ENCODE assay signal across 11 mouse cellular contexts in genomic region chr4:151907577-151908343, GRCm38 (mm10). TPM values are rescaled to one million over a fixed set of nuclear protein-coding genes. Genes with fewer than 3 reads are reported as not detected.
A peak's percentile ranks its signal among the peaks of the same experiment; 100 is the strongest.
DNase-seq lines count a peak whose midpoint lies in the region; ATAC-seq and TF ChIP-seq lines count a peak whose summit lies in the region.
"Had no signal": no experiment of that assay in that cellular context is flagged by ENCODE, and none has a peak within 500 bp of the region (broad histone marks: within the 10 kb centered on the region; RNA-seq: fewer than 3 reads in every experiment).

No protein-coding gene starts in this region.

- DNase-seq in heart, adult 11 months = peak; percentile 93
- no peak for DNase-seq in heart, embryonic 10.5 days (ENCODE audit: low spot score)
- DNase-seq in MEL (ENCODE audit: low read depth, low spot score) = peak; percentile 94
- peak; percentile 59 for DNase-seq in embryonic facial prominence, embryonic 11.5 days (ENCODE audit: low spot score)
- DNase-seq in natural killer cell, adult 2 months (ENCODE audit: low spot score in 2 of 2) = no peak
- DNase-seq in layer of hippocampus, postnatal 25 days (ENCODE audit: extremely low spot score in 1 of 2, low spot score in 1 of 2) = no peak
- DNase-seq in T-cell, adult 2 months (ENCODE audit: low spot score) = no peak
- DNase-seq: lung, adult 18-20 months; thymus, adult 18-20 months had no signal

- peaks cover 19% of the 10 kb centered on the region for H3K4me1 ChIP-seq in heart, embryonic 10.5 days
- peaks cover 14 to 39% of the 10 kb centered on the region in 2 experiments for H3K4me1 ChIP-seq in MEL (ENCODE audit: control insufficient read depth in 1 of 2, insufficient read depth in 2 of 2, low read length in 2 of 2)
- H3K4me1 ChIP-seq in embryonic facial prominence, embryonic 11.5 days (ENCODE audit: control insufficient read depth, insufficient read depth, low read length) = no peaks in the 10 kb centered on the region
- peaks cover 23% of the 10 kb centered on the region for H3K4me1 ChIP-seq in hindbrain, embryonic 13.5 days (replicated peaks)

- TF ChIP-seq RAD21 in MEL (IDR thresholded peaks at IDR 0.05; ENCODE audit: low read depth, low read length) = no peak

- no peak overlapping the region for H3K4me3 ChIP-seq in heart, embryonic 10.5 days
- peak overlapping the region; percentile 36 to 52 for H3K4me3 ChIP-seq in MEL (ENCODE audit: control insufficient read depth in 1 of 2, insufficient read depth in 1 of 2, low read depth in 2 of 2, low read length in 2 of 2)
- H3K4me3 ChIP-seq in embryonic facial prominence, embryonic 11.5 days (ENCODE audit: low read depth, low read length) = no peak overlapping the region
- H3K4me3 ChIP-seq in hindbrain, embryonic 13.5 days = no peak overlapping the region

- ATAC-seq in embryonic facial prominence, embryonic 11.5 days (replicated peaks; ENCODE audit: insufficient number of reproducible peaks, low FRiP score, low TSS enrichment, low read depth) = 0 out of 2 replicates have a peak, but pooled peaks have one; percentile 23
- 0 out of 2 replicates have a peak, but pooled peaks have one; percentile 28 for ATAC-seq in hindbrain, embryonic 13.5 days (ENCODE audit: low FRiP score)

- TF ChIP-seq POLR2A in MEL (IDR thresholded peaks at IDR 0.05; ENCODE audit: control insufficient read depth in 1 of 2, insufficient read depth in 1 of 2, low read depth in 1 of 2, low read length in 2 of 2, poor library complexity in 1 of 2) = peak in 1 of 2 experiments; percentile 65; a peak in 2 of 4 replicates

- no peak for TF ChIP-seq CTCF in MEL (IDR thresholded peaks at IDR 0.05 in 2 of 3, conservative IDR thresholded peaks at IDR 0.05 in 1 of 3; ENCODE audit: control insufficient read depth in 1 of 3, insufficient read depth in 1 of 3, low read depth in 2 of 3, low read length in 3 of 3, poor library complexity in 1 of 3, severe bottlenecking in 1 of 3)

- peaks cover 14% of the 10 kb centered on the region; the same call in 1 of the 2 replicates for H3K27me3 ChIP-seq in heart, embryonic 10.5 days (ENCODE audit: insufficient read depth, poor library complexity, severe bottlenecking)
- no peaks in the 10 kb centered on the region for H3K27me3 ChIP-seq in MEL (ENCODE audit: control insufficient read depth in 1 of 2, insufficient read depth in 2 of 2, low read length in 2 of 2)
- H3K27me3 ChIP-seq in embryonic facial prominence, embryonic 11.5 days (ENCODE audit: control insufficient read depth, insufficient read depth, low read length) = no peaks in the 10 kb centered on the region
- H3K27me3 ChIP-seq in hindbrain, embryonic 13.5 days = 0 out of 2 replicates have a peak, but pooled peaks cover 8% of the 10 kb centered on the region

- no peak overlapping the region for H3K27ac ChIP-seq in heart, embryonic 10.5 days
- H3K27ac ChIP-seq in MEL (ENCODE audit: control insufficient read depth, low read depth, low read length) = peak overlapping the region; percentile 67
- H3K27ac ChIP-seq in embryonic facial prominence, embryonic 11.5 days (replicated peaks; ENCODE audit: low read depth, low read length) = no peak overlapping the region
- H3K27ac ChIP-seq in hindbrain, embryonic 13.5 days = no peak overlapping the region
- H3K27ac ChIP-seq: kidney, postnatal 0 days had no signal

- H3K9ac ChIP-seq in MEL (ENCODE audit: control insufficient read depth, low read depth, low read length, poor library complexity, severe bottlenecking) = peak overlapping the region; percentile 48
- H3K9ac ChIP-seq in embryonic facial prominence, embryonic 11.5 days (replicated peaks; ENCODE audit: low read length) = no peak overlapping the region
- no peak overlapping the region for H3K9ac ChIP-seq in hindbrain, embryonic 13.5 days

- 67% methylated on average over 26 of the region's 26 CpGs for WGBS in heart, embryonic 10.5 days
- WGBS in embryonic facial prominence, embryonic 11.5 days = 60% methylated on average over 26 of the region's 26 CpGs
- 71% methylated on average over 26 of the region's 26 CpGs for WGBS in hindbrain, embryonic 13.5 days

- no peaks in the 10 kb centered on the region for H3K79me2 ChIP-seq in MEL (ENCODE audit: control insufficient read depth, insufficient read depth, low read length, poor library complexity)

- TF ChIP-seq EP300 in MEL (IDR thresholded peaks at IDR 0.05; ENCODE audit: low read depth in 1 of 2, low read length in 2 of 2) = no peak; a peak in 1 of 4 replicates

- no peaks in the 10 kb centered on the region for H3K9me3 ChIP-seq in heart, embryonic 10.5 days
- no peaks in the 10 kb centered on the region for H3K9me3 ChIP-seq in MEL (replicated peaks; ENCODE audit: insufficient read depth, low read length)
- no peaks in the 10 kb centered on the region for H3K9me3 ChIP-seq in embryonic facial prominence, embryonic 11.5 days (replicated peaks; ENCODE audit: control insufficient read depth, low read length)
- no peaks in the 10 kb centered on the region for H3K9me3 ChIP-seq in hindbrain, embryonic 13.5 days

- H3K4me2 ChIP-seq in embryonic facial prominence, embryonic 11.5 days (ENCODE audit: low read depth, low read length) = no peak overlapping the region
- H3K4me2 ChIP-seq in hindbrain, embryonic 13.5 days = 0 out of 2 replicates have a peak overlapping the region, but pooled peaks have one; percentile 8

- H3K36me3 ChIP-seq in heart, embryonic 10.5 days = no peaks in the 10 kb centered on the region
- peaks cover 0 to 25% of the 10 kb centered on the region in 2 experiments; a peak in 2 of 4 replicates for H3K36me3 ChIP-seq in MEL (ENCODE audit: control insufficient read depth in 1 of 2, insufficient read depth in 2 of 2, low read length in 2 of 2)
- no peaks in the 10 kb centered on the region for H3K36me3 ChIP-seq in embryonic facial prominence, embryonic 11.5 days (replicated peaks; ENCODE audit: control insufficient read depth, insufficient read depth, low read depth, low read length)
- no peaks in the 10 kb centered on the region for H3K36me3 ChIP-seq in hindbrain, embryonic 13.5 days

TF ChIP-seq in MEL, 35 proteins besides CTCF, POLR2A, EP300 and RAD21:
- TF ChIP-seq NRF1 (IDR thresholded peaks at IDR 0.05; ENCODE audit: insufficient read depth, low read depth, low read length, poor library complexity, severe bottlenecking) (peak; percentile 91), GABPA (IDR thresholded peaks at IDR 0.05; ENCODE audit: low read depth, low read length) (no peak), JUND (IDR thresholded peaks at IDR 0.05; ENCODE audit: low read depth, low read length) (no peak), GATA1 (IDR thresholded peaks at IDR 0.05; ENCODE audit: low read depth, low read length) (peak; percentile 40; the same call in 1 of the 2 replicates), TBP (IDR thresholded peaks at IDR 0.05; ENCODE audit: low read depth, low read length) (peak; percentile 46; the same call in 1 of the 2 replicates), HCFC1 (IDR thresholded peaks at IDR 0.05; ENCODE audit: low read depth, low read length) (0 out of 2 replicates have a peak, but pooled peaks have one; percentile 49), MXI1 (IDR thresholded peaks at IDR 0.05; ENCODE audit: low read depth, low read length) (peak; percentile 15; the same call in 1 of the 2 replicates), TAL1 (IDR thresholded peaks at IDR 0.05; ENCODE audit: low read length) (peak; percentile 60), ZKSCAN1 (IDR thresholded peaks at IDR 0.05; ENCODE audit: low read depth, low read length) (no peak), MAX (IDR thresholded peaks at IDR 0.05; ENCODE audit: low read length) (0 out of 2 replicates have a peak, but pooled peaks have one; percentile 44), CHD2 (IDR thresholded peaks at IDR 0.05; ENCODE audit: low read length) (no peak), POLR2AphosphoS5 (IDR thresholded peaks at IDR 0.05; ENCODE audit: borderline replicate concordance, low read depth, low read length) (no peak), ETS1 (IDR thresholded peaks at IDR 0.05; ENCODE audit: low read depth, low read length) (no peak), NELFE (IDR thresholded peaks at IDR 0.05; ENCODE audit: low read depth, low read length) (peak; percentile 65), ZNF384 (IDR thresholded peaks at IDR 0.05; ENCODE audit: low read depth, low read length) (no peak)

RNA-seq across cellular contexts. Expression of gene Dnajc11, which starts 25.7 kb away (rescaled TPM):
- 80.5 and 85.8 TPM in 2 replicates for polyA plus RNA-seq in heart, embryonic 10.5 days (2016; fragmentation: Nextera tagmentation; extraction: Ambion mirVana)
- 109 and 128 TPM in 2 replicates for total RNA-seq in MEL (2012; rRNA removed)
- 100 to 1,000 TPM; 157 to 278 TPM for polyA plus RNA-seq in MEL (2012; ENCODE audit: insufficient read depth in 1 of 2, insufficient read length in 2 of 2, low read depth in 1 of 2, low replicate concordance in 2 of 2, missing spikeins in 1 of 2)
- 75.0 and 79.3 TPM in 2 replicates for polyA plus RNA-seq in embryonic facial prominence, embryonic 11.5 days (2014; fragmentation: Nextera tagmentation; extraction: Ambion mirVana)
- 84.3 and 86.5 TPM in 2 replicates for polyA plus RNA-seq in hindbrain, embryonic 13.5 days (2015; fragmentation: Nextera tagmentation; extraction: Ambion mirVana)
- total RNA-seq in layer of hippocampus, postnatal 25 days (2021) = 10 to 100 TPM; 62.7 to 69.7 TPM

RNA-seq across cellular contexts. Expression of gene Camta1, which starts 46.1 kb away (rescaled TPM):
- polyA plus RNA-seq in heart, embryonic 10.5 days (2016; fragmentation: Nextera tagmentation; extraction: Ambion mirVana) = 115 and 123 TPM in 2 replicates
- 23.5 and 28.2 TPM in 2 replicates for total RNA-seq in MEL (2012; rRNA removed)
- polyA plus RNA-seq in MEL (2012; ENCODE audit: insufficient read depth in 1 of 2, insufficient read length in 2 of 2, low read depth in 1 of 2, low replicate concordance in 2 of 2, missing spikeins in 1 of 2) = 10 to 100 TPM in 1 of 2 experiments, not detected in 1; 87.5 TPM
- polyA plus RNA-seq in embryonic facial prominence, embryonic 11.5 days (2014; fragmentation: Nextera tagmentation; extraction: Ambion mirVana) = 105 and 130 TPM in 2 replicates
- polyA plus RNA-seq in hindbrain, embryonic 13.5 days (2015; fragmentation: Nextera tagmentation; extraction: Ambion mirVana) = 159 and 162 TPM in 2 replicates
- 100 to 1,000 TPM; 244 to 251 TPM for total RNA-seq in layer of hippocampus, postnatal 25 days (2021)

Comparison
In these comparisons a context has a peak if more than half of its experiments do, and no peak if none do; other contexts are left out.
1. DNase-seq: peak in heart, adult 11 months (single experiment), MEL (single experiment) and embryonic facial prominence, embryonic 11.5 days (single experiment); none in heart, embryonic 10.5 days (single experiment), natural killer cell, adult 2 months (0 of 2), layer of hippocampus, postnatal 25 days (0 of 2) and T-cell, adult 2 months (single experiment).
2. H3K4me3 ChIP-seq: peak in MEL (2 of 2); none in heart, embryonic 10.5 days (single experiment), embryonic facial prominence, embryonic 11.5 days (single experiment) and hindbrain, embryonic 13.5 days (single experiment).